In the genomic region with DNA sequence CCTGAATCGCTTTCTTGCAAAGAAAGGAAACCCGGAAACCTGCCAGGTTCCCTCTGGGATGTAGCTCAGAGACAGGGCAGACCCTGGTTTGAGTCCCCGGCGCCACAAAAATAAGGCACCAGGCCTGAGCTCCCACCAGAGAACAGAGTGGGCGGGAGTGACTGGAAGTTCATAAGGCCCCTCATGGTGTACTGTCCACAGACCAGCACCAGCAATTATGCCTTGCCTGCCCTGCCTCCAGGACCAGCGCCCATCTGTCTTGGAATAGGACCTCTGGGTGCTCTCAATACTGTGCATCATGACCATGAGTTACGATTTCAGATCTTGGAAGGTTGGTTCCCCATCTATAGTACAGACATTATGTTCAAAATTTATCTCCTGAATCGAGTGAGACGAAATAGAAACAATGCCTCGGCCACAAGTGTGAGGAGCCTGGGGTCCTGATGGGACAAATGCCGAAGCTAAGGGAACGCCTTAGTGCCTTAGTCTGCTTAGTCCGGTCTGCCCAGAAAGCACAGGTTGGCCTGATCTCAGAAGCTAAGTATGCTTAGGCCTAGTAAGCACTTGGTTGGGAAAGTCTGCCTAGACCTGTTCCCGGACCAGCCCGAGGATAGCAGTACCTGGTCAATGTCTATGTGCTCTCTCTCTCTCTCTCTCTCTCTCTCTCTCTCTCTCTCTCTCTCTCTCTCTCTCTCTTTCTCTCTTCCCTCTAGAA, we compare ENCODE assay signal across 25 mouse cellular contexts. TPM values are rescaled to one million over a fixed set of nuclear protein-coding genes. Genes with fewer than 3 reads are reported as not detected.
DNase-seq lines count a peak whose midpoint lies in the region; ATAC-seq and TF ChIP-seq lines count a peak whose summit lies in the region.
"Had no signal": no experiment of that assay in that cellular context is flagged by ENCODE, and none has a peak within 500 bp of the region (broad histone marks: within the 10 kb centered on the region; RNA-seq: fewer than 3 reads in every experiment).

No protein-coding gene starts in this region.

- H3K4me1 ChIP-seq in CH12.LX (ENCODE audit: control insufficient read depth in 1 of 2, insufficient read depth in 2 of 2) = peaks cover 19 to 64% of the 10 kb centered on the region in 2 experiments
- H3K4me1 ChIP-seq in thymus, adult 2 months (replicated peaks; ENCODE audit: control insufficient read depth, insufficient read depth, low read length) = peaks cover 8% of the 10 kb centered on the region
- H3K4me1 ChIP-seq in forebrain, embryonic 14.5 days (ENCODE audit: control insufficient read depth, insufficient read depth, low read length) = peaks cover 7% of the 10 kb centered on the region; the same call in 1 of the 2 replicates

- H3K36me3 ChIP-seq in CH12.LX (replicated peaks in 1 of 2; ENCODE audit: control insufficient read depth in 1 of 2, insufficient read depth in 1 of 2, low read length in 1 of 2) = peaks cover 0 to 1% of the 10 kb centered on the region in 2 experiments
- no peaks in the 10 kb centered on the region for H3K36me3 ChIP-seq in thymus, adult 2 months (ENCODE audit: control insufficient read depth, insufficient read depth, low read length)
- H3K36me3 ChIP-seq in forebrain, embryonic 14.5 days (ENCODE audit: control insufficient read depth, insufficient read depth, low read length) = no peaks in the 10 kb centered on the region
- H3K36me3 ChIP-seq: forebrain, embryonic 10.5 days; G1E; heart, embryonic 10.5 days; heart, embryonic 13.5 days; hindbrain, embryonic 12.5 days; hindbrain, embryonic 15.5 days; intestine, embryonic 15.5 days had no signal

- H3K9ac ChIP-seq in CH12.LX (ENCODE audit: insufficient read depth, low read depth) = peak overlapping the region; percentile 94
- H3K9ac ChIP-seq in forebrain, embryonic 14.5 days (ENCODE audit: low read length) = no peak overlapping the region
- H3K9ac ChIP-seq: forebrain, embryonic 13.5 days; forebrain, postnatal 0 days; heart, embryonic 13.5 days; hindbrain, embryonic 12.5 days; hindbrain, embryonic 15.5 days; intestine, embryonic 15.5 days had no signal

- DNase-seq in heart, adult 11 months = peak; percentile 91
- DNase-seq in heart, postnatal 14 days = no peak
- no peak for DNase-seq in CH12.LX (ENCODE audit: extremely low read depth)
- peak; percentile 47 for DNase-seq in induced T-regulatory cell, adult 2 months (ENCODE audit: low read depth)
- no peak for DNase-seq in thymus, adult 2 months
- DNase-seq in forebrain, embryonic 14.5 days (ENCODE audit: low spot score) = no peak
- DNase-seq: adrenal gland, postnatal 10 days; adrenal gland, postnatal 36 days; B cell, adult 2 months; cerebellum, adult 11 months; cerebellum, adult 2 months; cerebellum, postnatal 10 days; forebrain, postnatal 0 days; gastrocnemius, postnatal 25 days; heart, adult 2 months; kidney, adult 11 months had no signal

- no peak for TF ChIP-seq RAD21 in CH12.LX (IDR thresholded peaks at IDR 0.05; ENCODE audit: low read depth, low read length)

- H3K27ac ChIP-seq in CH12.LX (ENCODE audit: insufficient read depth, low read depth) = peak overlapping the region; percentile 76
- no peak overlapping the region for H3K27ac ChIP-seq in thymus, adult 2 months (ENCODE audit: control insufficient read depth, insufficient read depth, low read length)
- H3K27ac ChIP-seq in forebrain, embryonic 14.5 days (ENCODE audit: low read depth, low read length) = no peak overlapping the region
- H3K27ac ChIP-seq: forebrain, embryonic 10.5 days; forebrain, embryonic 13.5 days; heart, adult 2 months; heart, embryonic 10.5 days; heart, embryonic 13.5 days; hindbrain, embryonic 12.5 days; hindbrain, embryonic 15.5 days; intestine, embryonic 15.5 days had no signal

- intact Hi-C loops in heart, postnatal 14 days (cut with DNase I) = no loop called here

- no peak for ATAC-seq in forebrain, embryonic 14.5 days
- ATAC-seq: forebrain, embryonic 13.5 days; forebrain, postnatal 0 days; intestine, embryonic 15.5 days; Patski had no signal

- H3K79me2 ChIP-seq in CH12.LX (replicated peaks; ENCODE audit: control insufficient read depth, extremely low read depth, insufficient read depth, poor library complexity, severe bottlenecking) = peaks cover 46% of the 10 kb centered on the region

- no peaks in the 10 kb centered on the region for H3K27me3 ChIP-seq in CH12.LX (replicated peaks)
- H3K27me3 ChIP-seq in thymus, adult 2 months (ENCODE audit: control insufficient read depth, insufficient read depth, low read length) = no peaks in the 10 kb centered on the region
- 0 out of 2 replicates have a peak, but pooled peaks cover 2% of the 10 kb centered on the region for H3K27me3 ChIP-seq in forebrain, embryonic 14.5 days (replicated peaks; ENCODE audit: control insufficient read depth, insufficient read depth, low read length)

- no peaks in the 10 kb centered on the region for H3K9me3 ChIP-seq in CH12.LX (replicated peaks; ENCODE audit: low read length)
- H3K9me3 ChIP-seq in forebrain, embryonic 14.5 days (replicated peaks; ENCODE audit: control insufficient read depth, low read length) = no peaks in the 10 kb centered on the region
- H3K9me3 ChIP-seq: forebrain, embryonic 10.5 days; forebrain, embryonic 13.5 days; G1E; heart, embryonic 10.5 days; heart, embryonic 13.5 days; hindbrain, embryonic 12.5 days; hindbrain, embryonic 15.5 days; intestine, embryonic 15.5 days had no signal

- no peak for TF ChIP-seq EP300 in CH12.LX (IDR thresholded peaks at IDR 0.05; ENCODE audit: low read length)

- in situ Hi-C loops in CH12.LX (cut with MboI; ENCODE audit: low pct_ligation_motif_present, low pct_unique_long_range_greater_than_20kb, low sequenced_read_pairs) = no loop called here

- no peak for TF ChIP-seq CTCF in CH12.LX (conservative IDR thresholded peaks at IDR 0.05 in 1 of 2, IDR thresholded peaks at IDR 0.05 in 1 of 2; ENCODE audit: low read depth in 2 of 2, low read length in 2 of 2)
- no peak for TF ChIP-seq CTCF in thymus, adult 2 months (IDR thresholded peaks at IDR 0.05; ENCODE audit: borderline replicate concordance, control insufficient read depth, extremely low read depth, insufficient read depth, low read length, poor library complexity)

- WGBS in thymus, adult 2 months = 93% methylated on average over 15 of the region's 15 CpGs
- 93% methylated on average over 15 of the region's 15 CpGs for WGBS in forebrain, embryonic 14.5 days

- H3K4me2 ChIP-seq in CH12.LX (ENCODE audit: insufficient read depth, low read depth, poor library complexity, severe bottlenecking) = peak overlapping the region; percentile 96
- no peak overlapping the region for H3K4me2 ChIP-seq in forebrain, embryonic 14.5 days (ENCODE audit: low read length)
- H3K4me2 ChIP-seq: forebrain, embryonic 13.5 days; hindbrain, embryonic 12.5 days; hindbrain, embryonic 15.5 days; intestine, embryonic 15.5 days had no signal

- no peak for TF ChIP-seq POLR2A in CH12.LX (IDR thresholded peaks at IDR 0.05; ENCODE audit: low read depth, low read length)
- no peak for TF ChIP-seq POLR2A in thymus, adult 2 months (IDR thresholded peaks at IDR 0.05; ENCODE audit: control insufficient read depth, extremely low read depth, insufficient read depth, low read length, poor library complexity)

- peak overlapping the region; percentile 67 to 72 (median 69) for H3K4me3 ChIP-seq in CH12.LX (replicated peaks in 1 of 3; ENCODE audit: low read depth in 2 of 3, low read length in 2 of 3, poor library complexity in 1 of 3)
- H3K4me3 ChIP-seq in thymus, adult 2 months (ENCODE audit: control insufficient read depth, insufficient read depth, low read length) = no peak overlapping the region
- no peak overlapping the region for H3K4me3 ChIP-seq in forebrain, embryonic 14.5 days (ENCODE audit: low read depth, low read length)
- H3K4me3 ChIP-seq: forebrain, embryonic 13.5 days; heart, adult 2 months; heart, embryonic 10.5 days; heart, embryonic 13.5 days; hindbrain, embryonic 12.5 days; hindbrain, embryonic 15.5 days; intestine, embryonic 15.5 days had no signal

- dilution Hi-C loops in CH12.LX (cut with MboI; ENCODE audit: extremely low pct_ligation_motif_present, extremely low pct_unique_long_range_greater_than_20kb, low sequenced_read_pairs) = no loop called here

TF ChIP-seq in CH12.LX, 34 proteins besides CTCF, POLR2A, EP300 and RAD21:
- 0 out of 2 replicates have a peak, but pooled peaks have one; percentile 16 for TF ChIP-seq JUND (conservative IDR thresholded peaks at IDR 0.05; ENCODE audit: low read depth, low read length)
- TF ChIP-seq MAX (IDR thresholded peaks at IDR 0.05; ENCODE audit: low read length) = no peak
- no peak for TF ChIP-seq MYC (IDR thresholded peaks at IDR 0.05; ENCODE audit: low read depth, low read length)
- TF ChIP-seq TBP (conservative IDR thresholded peaks at IDR 0.05; ENCODE audit: low read depth, low read length) = 0 out of 2 replicates have a peak, but pooled peaks have one; percentile 9
- TF ChIP-seq CHD1 (IDR thresholded peaks at IDR 0.05; ENCODE audit: low read depth, low read length) = peak; percentile 94; the same call in 1 of the 2 replicates
- TF ChIP-seq CHD2 (IDR thresholded peaks at IDR 0.05; ENCODE audit: low read length) = no peak
- TF ChIP-seq MAFK (IDR thresholded peaks at IDR 0.05; ENCODE audit: insufficient replicate concordance, low read length) = no peak
- no peak for TF ChIP-seq RCOR1 (conservative IDR thresholded peaks at IDR 0.05; ENCODE audit: low read depth, low read length)
- no peak for TF ChIP-seq NELFE (IDR thresholded peaks at IDR 0.05; ENCODE audit: low read depth, low read length)
- TF ChIP-seq E2F4 (IDR thresholded peaks at IDR 0.05; ENCODE audit: insufficient replicate concordance, low read depth, low read length) = no peak

RNA-seq across cellular contexts. Expression of a gene that starts 1.4 kb away (rescaled TPM):
- total RNA-seq in heart, postnatal 14 days (2021) = 1 to 10 TPM in 1 of 2 experiments, under 1 TPM in 1; 0.22 to 1.4 TPM
- 58.6 and 73.0 TPM in 2 replicates for total RNA-seq in CH12.LX (2012; rRNA removed)
- total RNA-seq in CH12.LX (2014; rRNA removed) = 58.1 and 60.2 TPM in 2 replicates
- polyA plus RNA-seq in CH12.LX (2012; ENCODE audit: insufficient read length, low read depth) = 72.5 and 75.2 TPM in 2 replicates
- 56.8 and 57.5 TPM in 2 replicates for polyA plus RNA-seq in thymus, adult 2 months (2012; rRNA removed)
- 0.17 and 0.36 TPM in 2 replicates for polyA plus RNA-seq in forebrain, embryonic 14.5 days (2014; fragmentation: Nextera tagmentation; extraction: Ambion mirVana)
- polyA plus RNA-seq: heart, embryonic 10.5 days had no signal

RNA-seq across cellular contexts. Expression of a gene that starts 49.3 kb away (rescaled TPM):
- total RNA-seq in heart, postnatal 14 days (2021) = 100 to 1,000 TPM; 168 to 178 TPM
- 172 and 206 TPM in 2 replicates for total RNA-seq in CH12.LX (2012; rRNA removed)
- total RNA-seq in CH12.LX (2014; rRNA removed) = 243 and 257 TPM in 2 replicates
- polyA plus RNA-seq in CH12.LX (2012; ENCODE audit: insufficient read length, low read depth) = 116 and 124 TPM in 2 replicates
- polyA plus RNA-seq in thymus, adult 2 months (2012; rRNA removed) = 198 and 218 TPM in 2 replicates
- 62.6 and 72.3 TPM in 2 replicates for polyA plus RNA-seq in forebrain, embryonic 14.5 days (2014; fragmentation: Nextera tagmentation; extraction: Ambion mirVana)

Comparison
In these comparisons a context has a peak if more than half of its experiments do, and no peak if none do; other contexts are left out.
1. DNase-seq: peak in heart, adult 11 months (single experiment) and induced T-regulatory cell, adult 2 months (single experiment); none in heart, postnatal 14 days (0 of 2), CH12.LX (single experiment), thymus, adult 2 months (single experiment) and forebrain, embryonic 14.5 days (single experiment).
2. H3K4me3 ChIP-seq: peak in CH12.LX (3 of 3); none in thymus, adult 2 months (single experiment) and forebrain, embryonic 14.5 days (single experiment).
3. RNA of a gene that starts 1.4 kb away (polyA plus RNA-seq): 72.5 to 75.2 TPM in CH12.LX and 56.8 to 57.5 TPM in thymus, adult 2 months; 0.17 to 0.36 TPM in forebrain, embryonic 14.5 days; every median in the first group is over 10 times any median in the second.